Mouse (Mus musculus) ES-Bruce4 (cell line): ENCODE measurements around the gene Gm45808.

Source experiments
- CTCF ChIP-seq: IDR thresholded peaks from one replicate; pipeline ENCODE4 v1.8.1; 2011; ENCODE audit warnings: low read depth, low read length
- POLR2A ChIP-seq: IDR thresholded peaks from one replicate; pipeline ENCODE4 v1.8.1; 2011; ENCODE audit warnings: low read length; ENCODE audit not compliant: insufficient read depth

DNA sequence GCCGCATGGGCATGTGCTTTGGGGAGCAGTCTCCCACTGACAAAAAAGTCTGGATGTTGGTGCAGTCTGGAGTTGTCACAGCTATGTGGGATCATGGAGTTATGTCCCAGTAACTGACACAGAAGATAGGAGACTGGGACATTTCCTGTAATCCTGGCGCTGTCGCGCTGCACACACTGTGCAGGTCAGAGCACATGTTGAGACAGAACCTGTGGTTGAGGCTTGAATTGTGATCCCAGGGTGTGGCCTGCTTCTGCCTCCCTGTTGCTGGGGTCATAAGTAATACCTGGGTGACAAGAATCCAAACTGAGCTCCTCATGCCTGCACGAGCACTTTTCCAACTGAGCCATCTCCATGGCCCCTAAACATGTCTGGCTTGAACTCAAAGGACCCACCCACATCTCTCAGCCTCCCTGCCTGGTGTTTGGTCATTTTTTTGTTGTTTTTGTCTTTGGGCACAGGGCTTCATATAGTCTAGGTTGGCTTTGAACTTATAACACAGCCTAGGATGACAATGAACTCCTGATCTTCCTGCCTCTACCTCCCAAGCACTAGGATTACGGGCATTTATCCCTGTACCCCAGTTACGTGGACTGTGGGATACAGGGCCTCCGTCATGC lies 5.7 kb upstream of the Gm45808 start:
- TF ChIP-seq POLR2A (no peak), CTCF (no peak)
